Mouse (Mus musculus) heart, postnatal 0 days (tissue): ENCODE measurements around the gene Xrcc6.

Experiments
- CTCF ChIP-seq: IDR thresholded peaks from 2 replicates; pipeline ENCODE4 v1.5.1; 2016; ENCODE audit warnings: antibody characterized with exemption, control low read depth, low read depth
- EP300 ChIP-seq: IDR thresholded peaks from 2 replicates; pipeline ENCODE4 v1.6.1; 2016; ENCODE audit warnings: antibody characterized with exemption, low read depth

GRCm38 (mm10) chr15:82017461-82017860 lies 29.8 kb downstream of the Xrcc6 start:
- TF ChIP-seq CTCF (no peak), EP300 (no peak)
